Mouse (Mus musculus) hindbrain, postnatal 0 days (tissue): Measurements from ENCODE around the gene Man2a2. TPM values are rescaled to one million over a fixed set of nuclear protein-coding genes. Genes with fewer than 3 reads are reported as not detected.

Experiments
- ATAC-seq: fragments of 200-750 bp; cut with Nextera tagmentation; 2 replicates; pipeline ENCODE4 v1.8.0; 2017; ENCODE audit warnings: mild to moderate bottlenecking, moderate TSS enrichment, moderate library complexity
- DNase-seq: peaks from one replicate; pipeline ENCODE4 v3.0.0-alpha.2; 2015; ENCODE audit warnings: low spot score
- H3K27ac ChIP-seq: fragments of 300-500 bp; sonication (generic); 2 replicates; pipeline ENCODE4 v1.5.1; 2014; ENCODE audit warnings: mild to moderate bottlenecking
- H3K27me3 ChIP-seq: fragments of 300-500 bp; sonication (generic); 2 replicates; pipeline ENCODE4 v1.6.1; 2014; ENCODE audit warnings: low read length, mixed read lengths; ENCODE audit not compliant: insufficient read depth
- H3K36me3 ChIP-seq: fragments of 300-500 bp; sonication (generic); 2 replicates; pipeline ENCODE4 v1.6.1; 2014; ENCODE audit warnings: low read length, mixed read lengths; ENCODE audit not compliant: insufficient read depth
- H3K4me1 ChIP-seq: fragments of 300-500 bp; sonication (generic); 2 replicates; pipeline ENCODE4 v1.6.1; 2014; ENCODE audit warnings: antibody characterized with exemption, low read length, mixed read lengths; ENCODE audit not compliant: insufficient read depth
- H3K4me2 ChIP-seq: fragments of 300-500 bp; sonication (generic); 2 replicates; pipeline ENCODE4 v1.6.1; 2014; ENCODE audit warnings: low read depth, mild to moderate bottlenecking, low read length, moderate library complexity, mixed read lengths
- H3K4me3 ChIP-seq: fragments of 300-500 bp; sonication (generic); 2 replicates; pipeline ENCODE4 v1.5.1; 2014; ENCODE audit warnings: low read length
- H3K9ac ChIP-seq: fragments of 300-500 bp; sonication (generic); replicated peaks from 2 replicates; pipeline ENCODE4 v1.6.1; 2014; ENCODE audit warnings: mild to moderate bottlenecking, low read length, moderate library complexity, mixed read lengths
- H3K9me3 ChIP-seq: fragments of 300-500 bp; sonication (generic); 2 replicates; pipeline ENCODE4 v1.6.1; 2016; ENCODE audit warnings: low read length, mixed read lengths
- CTCF ChIP-seq: IDR thresholded peaks from 2 replicates; pipeline ENCODE4 v1.5.1; 2016; ENCODE audit warnings: antibody characterized with exemption, control low read depth, low read depth
- WGBS: fragments of 180-500 bp; shearing (Covaris S2); extraction: QIAGEN DNeasy Blood & Tissue Kit; methylation state at CpG from one replicate; pipeline ENCODE4 v1.1.7; 2014; 5-methylcytosine and 5-hydroxymethylcytosine counted together
- polyA plus RNA-seq: library from polyadenylated mRNA; unstranded; fragments of >200 nt; fragmentation: Nextera tagmentation; extraction: Ambion mirVana; gene quantifications from 2 replicates; pipeline ENCODE4 v1.2.1, GENCODE M21; 2015
- total RNA-seq: library from RNA; depleted of rRNA; stranded (reverse); fragments of >200 nt; gene quantifications from 2 replicates; pipeline ENCODE4 v1.2.3, GENCODE M21; 2014

Man2a2 gene
- total and polyA plus RNA-seq, 2 experiments from 2014 or later: 15.7 to 61.3 TPM

- Histone ChIP-seq H3K27ac (peak within 1 kb of the TSS; percentile 87), H3K4me1 (peaks cover 6% of the 10 kb centered on the region; the same call in 1 of the 2 replicates), H3K4me2 (peak within 1 kb of the TSS; percentile 81), H3K36me3 (peaks cover 11% of the 10 kb centered on the region; the same call in 1 of the 2 replicates), H3K4me3 (peak within 1 kb of the TSS; percentile 50), H3K9me3 (no peaks in the 10 kb centered on the region), H3K9ac (peak within 1 kb of the TSS; percentile 70), H3K27me3 (no peaks in the 10 kb centered on the region)
- TF ChIP-seq CTCF: peak; percentile 78
- 2% methylated on average over 11 of the region's 11 CpGs for WGBS
- ATAC-seq: peak; percentile 28
- DNase-seq: peak; percentile 82
Measured at GRCm38 (mm10) chr7:80340793-80341192, 30.4 kb downstream of the Man2a2 start, which contains the start of gene Unc45a. Gene Unc45a, minus strand, starts transcription at chr7:80341005.

- ATAC-seq (peak; percentile 97), DNase-seq (peak; percentile 98)
- peak overlapping the region; percentile 87 for H3K27ac ChIP-seq
- H3K36me3 ChIP-seq: peaks cover 19% of the 10 kb centered on the region; the same call in 1 of the 2 replicates
- TF ChIP-seq CTCF: peak; percentile 88
- under 1% methylated on average over 45 of the region's 45 CpGs for WGBS
- H3K9ac ChIP-seq: peak overlapping the region; percentile 70
- H3K4me1 ChIP-seq: peaks cover 6% of the 10 kb centered on the region; the same call in 1 of the 2 replicates
- peak overlapping the region; percentile 81 for H3K4me2 ChIP-seq
- H3K9me3 ChIP-seq: no peaks in the 10 kb centered on the region
- H3K4me3 ChIP-seq: peak overlapping the region; percentile 50
- H3K27me3 ChIP-seq: no peaks in the 10 kb centered on the region
Measured at GRCm38 (mm10) chr7:80339793-80340628, 31.2 kb downstream of the Man2a2 start.

- ATAC-seq: no peak
- Histone ChIP-seq H3K4me2 (peak overlapping the region; percentile 81), H3K9me3 (no peaks in the 10 kb centered on the region), H3K9ac (peak overlapping the region; percentile 70), H3K4me3 (peak overlapping the region; percentile 50), H3K4me1 (peaks cover 6% of the 10 kb centered on the region; the same call in 1 of the 2 replicates), H3K27ac (peak overlapping the region; percentile 80), H3K36me3 (peaks cover 25% of the 10 kb centered on the region; the same call in 1 of the 2 replicates), H3K27me3 (no peaks in the 10 kb centered on the region)
- peak; percentile 61 for DNase-seq
- WGBS: 5% methylated on average over 17 of the region's 17 CpGs
- TF ChIP-seq CTCF: no peak
Measured at GRCm38 (mm10) chr7:80339371-80339770, 31.8 kb downstream of the Man2a2 start.

- no peak overlapping the region for H3K27ac ChIP-seq
- H3K4me3 ChIP-seq: no peak overlapping the region
- 89% methylated on average over 3 of the region's 3 CpGs for WGBS
- no peaks in the 10 kb centered on the region for H3K9me3 ChIP-seq
- DNase-seq (no peak), ATAC-seq (no peak)
- H3K4me1 ChIP-seq: no peaks in the 10 kb centered on the region
- no peak overlapping the region for H3K9ac ChIP-seq
- no peaks in the 10 kb centered on the region for H3K27me3 ChIP-seq
- H3K36me3 ChIP-seq: peaks cover 47% of the 10 kb centered on the region
- H3K4me2 ChIP-seq: no peak overlapping the region
- no peak for TF ChIP-seq CTCF
Measured at GRCm38 (mm10) chr7:80336932-80337331, 34.2 kb downstream of the Man2a2 start.

- ATAC-seq (no peak), DNase-seq (no peak)
- no peak overlapping the region for H3K9ac ChIP-seq
- H3K27me3 ChIP-seq: no peaks in the 10 kb centered on the region
- no peak overlapping the region for H3K27ac ChIP-seq
- peaks cover 68% of the 10 kb centered on the region for H3K36me3 ChIP-seq
- WGBS: 93% methylated on average over 4 of the region's 4 CpGs
- H3K9me3 ChIP-seq: no peaks in the 10 kb centered on the region
- no peak overlapping the region for H3K4me3 ChIP-seq
- no peaks in the 10 kb centered on the region for H3K4me1 ChIP-seq
- no peak for TF ChIP-seq CTCF
- H3K4me2 ChIP-seq: no peak overlapping the region
Measured at GRCm38 (mm10) chr7:80334848-80335247, 36.3 kb downstream of the Man2a2 start.

- no peaks in the 10 kb centered on the region for H3K4me1 ChIP-seq
- H3K9ac ChIP-seq: no peak overlapping the region
- no peak for ATAC-seq
- peaks cover 91% of the 10 kb centered on the region for H3K36me3 ChIP-seq
- H3K4me3 ChIP-seq: no peak overlapping the region
- WGBS: 91% methylated on average over 19 of the region's 19 CpGs
- H3K9me3 ChIP-seq: no peaks in the 10 kb centered on the region
- H3K27ac ChIP-seq: no peak overlapping the region
- no peak for DNase-seq
- TF ChIP-seq CTCF: no peak
- no peaks in the 10 kb centered on the region for H3K27me3 ChIP-seq
- no peak overlapping the region for H3K4me2 ChIP-seq
Measured at GRCm38 (mm10) chr7:80331433-80331832, 39.7 kb downstream of the Man2a2 start.

GRCm38 (mm10) chr7:80330278-80330677, 40.9 kb downstream of the Man2a2 start:
- no peak overlapping the region for H3K4me3 ChIP-seq
- H3K27ac ChIP-seq: no peak overlapping the region
- 71% methylated on average over 8 of the region's 8 CpGs for WGBS
- no peak overlapping the region for H3K4me2 ChIP-seq
- no peak overlapping the region for H3K9ac ChIP-seq
- H3K9me3 ChIP-seq: no peaks in the 10 kb centered on the region
- no peak for ATAC-seq
- no peaks in the 10 kb centered on the region for H3K27me3 ChIP-seq
- no peaks in the 10 kb centered on the region for H3K4me1 ChIP-seq
- DNase-seq: no peak
- peaks cover 95% of the 10 kb centered on the region for H3K36me3 ChIP-seq
- no peak for TF ChIP-seq CTCF
